Mouse (Mus musculus) neural tube, embryonic 14.5 days (tissue): ENCODE results near the gene Upk1a. TPM values are rescaled to one million over a fixed set of nuclear protein-coding genes. Genes with fewer than 3 reads are reported as not detected.

Experiments
- ATAC-seq: fragments of 200-750 bp; cut with Nextera tagmentation; 2 replicates; pipeline ENCODE4 v1.8.0; 2017; ENCODE audit warnings: low read depth, mild to moderate bottlenecking, moderate TSS enrichment, moderate library complexity
- H3K27ac ChIP-seq: fragments of 300-500 bp; sonication (generic); 2 replicates; pipeline ENCODE4 v1.5.1; 2014; ENCODE audit warnings: low read depth, mild to moderate bottlenecking, control low read depth, low read length, moderate library complexity, mixed read lengths
- H3K27me3 ChIP-seq: fragments of 300-500 bp; sonication (generic); 2 replicates; pipeline ENCODE4 v1.6.1; 2014; ENCODE audit warnings: low read length; ENCODE audit not compliant: control insufficient read depth, insufficient read depth
- H3K36me3 ChIP-seq: fragments of 300-500 bp; sonication (generic); 2 replicates; pipeline ENCODE4 v1.6.1; 2014; ENCODE audit warnings: low read length, mixed read lengths; ENCODE audit not compliant: control insufficient read depth, insufficient read depth
- H3K4me1 ChIP-seq: fragments of 300-500 bp; sonication (generic); 2 replicates; pipeline ENCODE4 v1.6.1; 2014; ENCODE audit warnings: low read length; ENCODE audit not compliant: control insufficient read depth, insufficient read depth
- H3K4me2 ChIP-seq: fragments of 300-500 bp; sonication (generic); 2 replicates; pipeline ENCODE4 v1.6.1; 2014; ENCODE audit warnings: mild to moderate bottlenecking, low read depth, low read length, control low read depth
- H3K4me3 ChIP-seq: fragments of 300-500 bp; sonication (generic); 2 replicates; pipeline ENCODE4 v1.5.1; 2014; ENCODE audit warnings: low read depth, low read length, control low read depth, mixed read lengths
- H3K9ac ChIP-seq: fragments of 300-500 bp; sonication (generic); replicated peaks from 2 replicates; pipeline ENCODE4 v1.6.1; 2014; ENCODE audit warnings: low read depth, mild to moderate bottlenecking, control low read depth, low read length, mixed read lengths
- H3K9me3 ChIP-seq: fragments of 300-500 bp; sonication (generic); 2 replicates; pipeline ENCODE4 v1.6.1; 2016; ENCODE audit warnings: low read length; ENCODE audit not compliant: control insufficient read depth
- WGBS: fragments of 180-500 bp; shearing (Covaris S2); extraction: QIAGEN DNeasy Blood & Tissue Kit; methylation state at CpG from one replicate; pipeline ENCODE4 v1.1.7; 2014; 5-methylcytosine and 5-hydroxymethylcytosine counted together
- polyA plus RNA-seq: library from polyadenylated mRNA; unstranded; fragments of >200 nt; fragmentation: Nextera tagmentation; extraction: Ambion mirVana; gene quantifications from 2 replicates; pipeline ENCODE4 v1.2.1, GENCODE M21; 2014

The Upk1a gene
- polyA plus RNA-seq, 1 experiment from 2014 or later: 0.43 TPM

GRCm38 (mm10) chr7:30607706-30608309 is 4.8 kb downstream of the Upk1a start:
- Histone ChIP-seq H3K4me2 (no peak overlapping the region), H3K27ac (no peak overlapping the region), H3K4me1 (no peaks in the 10 kb centered on the region), H3K36me3 (no peaks in the 10 kb centered on the region), H3K4me3 (no peak overlapping the region), H3K9ac (no peak overlapping the region), H3K27me3 (no peaks in the 10 kb centered on the region), H3K9me3 (no peaks in the 10 kb centered on the region)
- no peak; the same call in 1 of the 2 replicates for ATAC-seq
- WGBS: 26% methylated on average over 8 of the region's 8 CpGs

- H3K27ac ChIP-seq: no peak overlapping the region
- no peak overlapping the region for H3K9ac ChIP-seq
- no peaks in the 10 kb centered on the region for H3K27me3 ChIP-seq
- H3K4me1 ChIP-seq: 0 out of 2 replicates have a peak, but pooled peaks cover 3% of the 10 kb centered on the region
- no peak overlapping the region for H3K4me3 ChIP-seq
- no peak for ATAC-seq
- no peaks in the 10 kb centered on the region for H3K36me3 ChIP-seq
- H3K4me2 ChIP-seq: no peak overlapping the region
- 93% methylated on average over 8 of the region's 8 CpGs for WGBS
- H3K9me3 ChIP-seq: no peaks in the 10 kb centered on the region
Measured at GRCm38 (mm10) chr7:30604944-30605343, 7.7 kb downstream of the Upk1a start.

GRCm38 (mm10) chr7:30604424-30604823 is 8.2 kb downstream of the Upk1a start:
- Histone ChIP-seq H3K9ac (no peak overlapping the region), H3K4me1 (0 out of 2 replicates have a peak, but pooled peaks cover 3% of the 10 kb centered on the region), H3K27ac (no peak overlapping the region), H3K4me3 (no peak overlapping the region), H3K9me3 (no peaks in the 10 kb centered on the region), H3K27me3 (no peaks in the 10 kb centered on the region), H3K4me2 (no peak overlapping the region), H3K36me3 (no peaks in the 10 kb centered on the region)
- no peak for ATAC-seq
- 67% methylated on average over 8 of the region's 8 CpGs for WGBS

GRCm38 (mm10) chr7:30602583-30602982 is 10.1 kb downstream of the Upk1a start:
- Histone ChIP-seq H3K4me3 (no peak overlapping the region), H3K36me3 (no peaks in the 10 kb centered on the region), H3K9ac (no peak overlapping the region), H3K4me2 (no peak overlapping the region), H3K9me3 (no peaks in the 10 kb centered on the region), H3K27me3 (no peaks in the 10 kb centered on the region), H3K4me1 (0 out of 2 replicates have a peak, but pooled peaks cover 3% of the 10 kb centered on the region), H3K27ac (no peak overlapping the region)
- ATAC-seq: no peak
- WGBS: 69% methylated on average over 3 of the region's 3 CpGs

GRCm38 (mm10) chr7:30600651-30601050 is 12.0 kb downstream of the Upk1a start:
- WGBS: 74% methylated on average over 7 of the region's 7 CpGs
- H3K9ac ChIP-seq: peak overlapping the region; percentile 28; the same call in 1 of the 2 replicates

GRCm38 (mm10) chr7:30599933-30600353 is 12.7 kb downstream of the Upk1a start:
- H3K4me2 ChIP-seq: peak overlapping the region; percentile 37; the same call in 1 of the 2 replicates
- peak overlapping the region; percentile 44; the same call in 1 of the 2 replicates for H3K27ac ChIP-seq
- no peaks in the 10 kb centered on the region for H3K36me3 ChIP-seq
- H3K4me1 ChIP-seq: 0 out of 2 replicates have a peak, but pooled peaks cover 3% of the 10 kb centered on the region
- H3K9ac ChIP-seq: 0 out of 2 replicates have a peak overlapping the region, but pooled peaks have one; percentile 28
- WGBS: 3% methylated on average over 16 of the region's 16 CpGs
- H3K4me3 ChIP-seq: no peak overlapping the region
- no peaks in the 10 kb centered on the region for H3K9me3 ChIP-seq
- no peaks in the 10 kb centered on the region for H3K27me3 ChIP-seq
- ATAC-seq: peak; percentile 99

More at GRCm38 (mm10) chr7:30600651-30601050, 12.0 kb downstream of the Upk1a start:
- Histone ChIP-seq H3K4me2 (peak overlapping the region; percentile 37; the same call in 1 of the 2 replicates), H3K36me3 (no peaks in the 10 kb centered on the region), H3K4me3 (no peak overlapping the region), H3K4me1 (0 out of 2 replicates have a peak, but pooled peaks cover 3% of the 10 kb centered on the region), H3K27me3 (no peaks in the 10 kb centered on the region), H3K9me3 (no peaks in the 10 kb centered on the region), H3K27ac (peak overlapping the region; percentile 44; the same call in 1 of the 2 replicates)
- ATAC-seq: 0 out of 2 replicates have a peak, but pooled peaks have one; percentile 1

GRCm38 (mm10) chr7:30598786-30599185 is 13.9 kb downstream of the Upk1a start, which contains the start of gene Zbtb32:
Gene Zbtb32, minus strand, starts transcription at chr7:30598909.
- Histone ChIP-seq H3K27ac (no peak within 1 kb of the TSS), H3K4me1 (0 out of 2 replicates have a peak, but pooled peaks cover 3% of the 10 kb centered on the region), H3K27me3 (no peaks in the 10 kb centered on the region), H3K9me3 (no peaks in the 10 kb centered on the region), H3K4me3 (no peak within 1 kb of the TSS), H3K9ac (0 out of 2 replicates have a peak within 1 kb of the TSS, but pooled peaks have one; percentile 28), H3K4me2 (peak within 1 kb of the TSS; percentile 37; the same call in 1 of the 2 replicates), H3K36me3 (no peaks in the 10 kb centered on the region)
- WGBS: 94% methylated on average over 12 of the region's 12 CpGs
- no peak for ATAC-seq

- Histone ChIP-seq H3K9me3 (no peaks in the 10 kb centered on the region), H3K27ac (no peak overlapping the region), H3K4me1 (0 out of 2 replicates have a peak, but pooled peaks cover 3% of the 10 kb centered on the region), H3K9ac (no peak overlapping the region), H3K27me3 (no peaks in the 10 kb centered on the region), H3K4me3 (no peak overlapping the region), H3K4me2 (no peak overlapping the region), H3K36me3 (no peaks in the 10 kb centered on the region)
- WGBS: 86% methylated on average over 5 of the region's 5 CpGs
- no peak for ATAC-seq
Measured at GRCm38 (mm10) chr7:30596811-30597210, 15.8 kb downstream of the Upk1a start.

GRCm38 (mm10) chr7:30596093-30596492 is 16.6 kb downstream of the Upk1a start:
- WGBS: 92% methylated on average over 5 of the region's 5 CpGs
- Histone ChIP-seq H3K9ac (no peak overlapping the region), H3K4me2 (no peak overlapping the region), H3K27ac (no peak overlapping the region), H3K36me3 (no peaks in the 10 kb centered on the region), H3K4me3 (no peak overlapping the region), H3K4me1 (0 out of 2 replicates have a peak, but pooled peaks cover 3% of the 10 kb centered on the region), H3K27me3 (no peaks in the 10 kb centered on the region), H3K9me3 (no peaks in the 10 kb centered on the region)
- ATAC-seq: no peak
